Mouse (Mus musculus) E14TG2a.4 (cell line): ENCODE data around the gene Csnk2a2.

Source experiments
- H3K27me3 ChIP-seq: 2 replicates; pipeline ENCODE4 v1.6.1; 2014; ENCODE audit warnings: low read length, control low read depth; ENCODE audit not compliant: insufficient read depth
- H3K36me3 ChIP-seq: 2 replicates; pipeline ENCODE4 v1.6.1; 2014; ENCODE audit warnings: low read length, control low read depth; ENCODE audit not compliant: insufficient read depth
- H3K4me1 ChIP-seq: replicated peaks from 2 replicates; pipeline ENCODE4 v1.6.1; 2014; ENCODE audit warnings: low read depth, low read length, control low read depth
- H3K4me3 ChIP-seq: replicated peaks from 2 replicates; pipeline ENCODE4 v1.5.1; 2014; ENCODE audit warnings: mild to moderate bottlenecking, low read length
- H3K9me3 ChIP-seq: 2 replicates; pipeline ENCODE4 v1.6.1; 2014; ENCODE audit warnings: low read length, control low read depth
- CTCF ChIP-seq: conservative IDR thresholded peaks from 2 replicates; pipeline ENCODE4 v1.5.1; 2014; ENCODE audit warnings: low read length
- NANOG ChIP-seq: IDR thresholded peaks from 2 replicates; pipeline ENCODE4 v1.6.1; 2014; ENCODE audit warnings: borderline replicate concordance, low read length, mixed read lengths
- POU5F1 ChIP-seq: IDR thresholded peaks from 2 replicates; pipeline ENCODE4 v1.6.1; 2014; ENCODE audit warnings: low read length, borderline replicate concordance

Gene Csnk2a2

GRCm38 (mm10) chr8:95434686-95435439 is 55.0 kb downstream of the Csnk2a2 start, which contains the start of gene Cfap20:
Gene Cfap20 (minus strand): TSS chr8:95434869.
- no peaks in the 10 kb centered on the region for H3K27me3 ChIP-seq
- H3K9me3 ChIP-seq = no peaks in the 10 kb centered on the region
- no peak for TF ChIP-seq CTCF
- no peak for TF ChIP-seq NANOG
- no peak for TF ChIP-seq POU5F1
- H3K4me1 ChIP-seq = peaks cover 43% of the 10 kb centered on the region
- peaks cover 20% of the 10 kb centered on the region for H3K36me3 ChIP-seq
- peak within 1 kb of the TSS; percentile 98 for H3K4me3 ChIP-seq

GRCm38 (mm10) chr8:95434233-95434632 is 55.6 kb downstream of the Csnk2a2 start:
- no peak for TF ChIP-seq CTCF
- TF ChIP-seq NANOG = no peak
- TF ChIP-seq POU5F1 = no peak
- H3K9me3 ChIP-seq = no peaks in the 10 kb centered on the region

GRCm38 (mm10) chr8:95433124-95433523 is 56.7 kb downstream of the Csnk2a2 start:
- peaks cover 58% of the 10 kb centered on the region for H3K4me1 ChIP-seq

More at GRCm38 (mm10) chr8:95434233-95434632, 55.6 kb downstream of the Csnk2a2 start:
- Histone ChIP-seq H3K36me3 (peaks cover 23% of the 10 kb centered on the region), H3K27me3 (no peaks in the 10 kb centered on the region), H3K4me1 (peaks cover 49% of the 10 kb centered on the region), H3K4me3 (peak overlapping the region; percentile 98)

GRCm38 (mm10) chr8:95432471-95432870 is 57.4 kb downstream of the Csnk2a2 start:
- H3K9me3 ChIP-seq = no peaks in the 10 kb centered on the region
- H3K36me3 ChIP-seq = peaks cover 25% of the 10 kb centered on the region
- no peak overlapping the region for H3K4me3 ChIP-seq
- H3K27me3 ChIP-seq = no peaks in the 10 kb centered on the region
- H3K4me1 ChIP-seq = peaks cover 60% of the 10 kb centered on the region
- TF ChIP-seq CTCF (no peak), POU5F1 (no peak), NANOG (no peak)

More at GRCm38 (mm10) chr8:95433124-95433523, 56.7 kb downstream of the Csnk2a2 start:
- Histone ChIP-seq H3K36me3 (peaks cover 25% of the 10 kb centered on the region), H3K4me3 (peak overlapping the region; percentile 98), H3K9me3 (no peaks in the 10 kb centered on the region), H3K27me3 (no peaks in the 10 kb centered on the region)
- TF ChIP-seq POU5F1 = no peak
- TF ChIP-seq CTCF = no peak
- no peak for TF ChIP-seq NANOG

GRCm38 (mm10) chr8:95429945-95430344 is 59.9 kb downstream of the Csnk2a2 start:
- TF ChIP-seq NANOG (no peak), POU5F1 (no peak), CTCF (no peak)
- Histone ChIP-seq H3K36me3 (peaks cover 32% of the 10 kb centered on the region), H3K9me3 (no peaks in the 10 kb centered on the region), H3K27me3 (no peaks in the 10 kb centered on the region), H3K4me1 (peaks cover 62% of the 10 kb centered on the region), H3K4me3 (no peak overlapping the region)

GRCm38 (mm10) chr8:95427594-95428535 is 62.0 kb downstream of the Csnk2a2 start:
- Histone ChIP-seq H3K9me3 (no peaks in the 10 kb centered on the region), H3K4me1 (peaks cover 51% of the 10 kb centered on the region)
- peak; percentile 98 for TF ChIP-seq CTCF
- TF ChIP-seq NANOG = 0 out of 2 replicates have a peak, but pooled peaks have one; percentile 21
- no peak for TF ChIP-seq POU5F1

GRCm38 (mm10) chr8:95426781-95427281 is 63.0 kb downstream of the Csnk2a2 start:
- no peak overlapping the region for H3K4me3 ChIP-seq
- H3K9me3 ChIP-seq = no peaks in the 10 kb centered on the region
- TF ChIP-seq NANOG (no peak), POU5F1 (no peak), CTCF (no peak)
- H3K4me1 ChIP-seq = peaks cover 42% of the 10 kb centered on the region
- no peaks in the 10 kb centered on the region for H3K27me3 ChIP-seq
- peaks cover 40% of the 10 kb centered on the region for H3K36me3 ChIP-seq

More at GRCm38 (mm10) chr8:95427594-95428535, 62.0 kb downstream of the Csnk2a2 start:
- H3K4me3 ChIP-seq = peak overlapping the region; percentile 18; the same call in 1 of the 2 replicates
- H3K36me3 ChIP-seq = peaks cover 40% of the 10 kb centered on the region
- H3K27me3 ChIP-seq = no peaks in the 10 kb centered on the region

GRCm38 (mm10) chr8:95424682-95425081 is 65.2 kb downstream of the Csnk2a2 start:
- TF ChIP-seq NANOG (no peak), POU5F1 (no peak), CTCF (no peak)
- Histone ChIP-seq H3K27me3 (no peaks in the 10 kb centered on the region), H3K4me1 (peaks cover 34% of the 10 kb centered on the region), H3K36me3 (peaks cover 59% of the 10 kb centered on the region), H3K9me3 (no peaks in the 10 kb centered on the region), H3K4me3 (no peak overlapping the region)
